Mouse (Mus musculus): ENCODE data around the gene Grik3.
"Not testable (repeated sequence)": the region's sequence is repeated elsewhere in the genome, so short reads cannot be mapped to it uniquely, and the experiment has no call there.

Grik3 gene

DNA sequence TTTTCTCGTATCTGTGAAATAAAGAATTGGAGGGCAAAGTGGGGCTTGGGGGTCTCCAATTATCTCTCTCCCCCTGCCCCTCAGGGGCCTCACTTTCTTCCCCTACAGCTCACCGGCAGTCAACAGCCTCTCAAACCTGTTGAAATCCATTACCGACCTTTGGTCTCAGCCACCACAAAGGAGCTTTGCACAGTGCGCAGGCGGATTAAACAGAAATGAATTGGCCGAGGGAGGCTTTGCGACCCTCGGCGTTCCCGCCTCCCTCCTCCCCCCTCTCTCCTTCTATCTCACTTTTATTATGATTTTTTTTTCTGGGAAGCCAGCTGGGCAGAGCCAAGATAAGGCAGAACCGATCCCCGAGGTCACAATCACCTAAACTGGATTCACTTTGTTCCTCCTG lies 97.1 kb downstream of the Grik3 start:
- DNase-seq (ENCODE audit: low read depth, low spot score), result no peak

DNA sequence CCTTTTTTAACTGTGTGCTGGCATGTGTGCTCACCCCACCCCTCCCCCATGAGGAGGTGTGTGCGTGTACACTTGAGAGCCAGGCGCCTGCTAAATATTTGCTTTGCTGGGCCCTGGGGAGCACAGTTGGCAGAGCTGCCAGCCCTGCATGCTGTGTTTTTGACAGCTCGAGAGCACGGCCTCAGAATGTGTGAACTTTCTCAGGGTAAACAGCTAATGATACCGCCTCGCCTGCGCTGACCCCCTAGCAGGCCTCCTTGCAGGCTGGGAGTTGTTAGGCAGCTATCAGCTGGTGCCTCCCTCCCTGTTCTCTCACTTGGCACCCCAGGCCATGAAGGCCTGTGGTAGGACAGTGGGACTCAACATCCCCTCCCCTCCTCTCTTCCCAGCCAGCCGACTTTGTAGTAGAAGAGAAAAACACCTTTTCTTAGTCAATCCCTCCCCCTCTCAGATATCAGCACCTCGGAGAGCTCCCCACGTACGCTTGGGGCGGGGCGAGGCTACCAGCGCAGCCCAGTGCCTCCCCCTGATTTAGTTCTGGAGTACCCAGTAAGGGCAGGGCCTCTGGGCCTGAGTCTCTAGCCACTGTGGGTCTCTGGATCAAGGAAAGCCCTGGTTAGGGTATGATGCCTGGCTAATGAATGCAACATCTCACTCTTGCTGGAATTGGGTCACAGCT lies 99.9 kb downstream of the Grik3 start:
- no peak for DNase-seq (ENCODE audit: low read depth, low spot score)

DNA sequence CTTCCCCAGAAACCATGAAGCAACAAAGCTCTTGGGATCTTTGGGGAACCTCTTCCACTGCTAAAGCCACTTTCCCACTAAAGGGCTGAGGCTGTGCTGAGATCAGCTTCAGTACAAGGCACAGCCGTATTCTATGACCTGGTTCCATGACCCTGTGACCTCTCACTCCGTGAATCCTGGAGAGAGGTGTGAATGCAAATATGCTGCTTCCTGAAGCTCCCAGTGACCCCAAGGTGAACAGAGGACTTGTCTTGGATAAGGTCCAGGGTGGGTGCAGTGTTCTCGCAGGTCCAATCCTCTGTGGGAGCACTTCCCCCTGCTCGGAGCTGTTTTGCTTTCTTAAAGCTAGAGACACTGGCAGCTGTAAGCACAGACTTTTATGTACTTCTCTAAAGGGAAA lies 102.2 kb downstream of the Grik3 start:
- no peak for DNase-seq (ENCODE audit: low read depth, low spot score)

DNA sequence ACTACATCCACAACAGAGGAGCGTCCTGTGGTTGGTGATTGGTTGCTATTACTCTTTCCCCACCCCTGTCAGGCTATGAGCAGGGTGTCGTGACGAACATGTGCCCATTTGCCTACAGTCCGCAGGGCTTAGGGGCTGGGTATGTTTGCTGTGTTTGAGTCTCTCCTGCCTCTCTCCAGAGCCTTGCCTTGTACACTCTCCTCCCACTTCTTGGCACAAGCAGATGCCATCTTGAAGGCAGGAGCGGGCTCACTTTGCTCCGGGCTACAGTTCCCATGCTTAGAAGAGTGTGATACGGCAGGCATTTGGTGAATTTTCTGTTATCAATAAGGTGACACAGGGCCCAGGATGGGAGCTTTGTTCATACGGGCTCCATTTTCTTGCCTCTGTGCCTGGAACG lies 104.5 kb downstream of the Grik3 start:
- DNase-seq (ENCODE audit: low read depth, low spot score), result no peak

DNA sequence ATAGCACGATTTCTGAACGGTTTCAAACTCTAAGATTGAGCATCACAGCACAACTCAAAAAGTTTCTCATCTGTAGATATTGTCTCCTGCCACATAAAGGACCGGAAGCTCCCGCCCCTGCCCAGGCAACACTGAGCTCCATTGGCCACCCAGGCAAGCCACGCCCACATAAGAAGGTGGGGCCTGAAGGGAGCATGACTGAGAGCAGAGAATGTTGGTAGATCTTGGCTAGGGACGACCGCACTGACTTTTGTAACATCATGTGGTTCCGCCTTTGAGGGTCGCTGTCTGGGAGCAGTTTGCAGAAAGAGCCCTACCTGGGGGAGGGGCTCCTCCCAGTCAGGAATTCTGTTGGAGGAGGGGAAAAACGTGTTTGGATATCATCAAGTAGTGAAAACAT lies 108.2 kb downstream of the Grik3 start:
- no peak for DNase-seq (ENCODE audit: low read depth, low spot score)

DNA sequence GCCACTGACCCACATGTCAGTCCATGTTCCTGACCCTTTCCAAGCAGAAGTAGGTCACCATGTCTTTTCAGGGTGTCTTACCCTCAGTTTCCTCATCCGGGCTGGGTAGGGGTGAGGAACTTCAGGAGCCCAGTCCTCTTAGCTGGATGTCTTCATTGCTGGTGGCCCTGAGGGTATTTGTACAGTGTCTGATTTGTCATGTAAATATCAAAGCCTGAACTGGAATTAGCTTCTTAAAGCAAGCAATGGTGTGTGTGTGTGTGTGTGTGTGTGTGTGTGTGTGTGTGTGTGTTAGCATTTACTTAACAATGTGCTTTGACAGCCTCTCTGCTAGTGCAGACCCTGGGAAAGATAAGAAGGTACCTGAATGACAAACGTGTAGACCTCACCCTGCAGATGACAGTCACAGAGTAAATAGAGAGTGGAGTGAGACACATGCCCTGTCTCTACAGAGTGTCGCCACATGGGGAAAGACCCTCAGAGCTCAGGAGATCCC lies 109.1 kb downstream of the Grik3 start:
- DNase-seq (ENCODE audit: low read depth, low spot score), result no peak

DNA sequence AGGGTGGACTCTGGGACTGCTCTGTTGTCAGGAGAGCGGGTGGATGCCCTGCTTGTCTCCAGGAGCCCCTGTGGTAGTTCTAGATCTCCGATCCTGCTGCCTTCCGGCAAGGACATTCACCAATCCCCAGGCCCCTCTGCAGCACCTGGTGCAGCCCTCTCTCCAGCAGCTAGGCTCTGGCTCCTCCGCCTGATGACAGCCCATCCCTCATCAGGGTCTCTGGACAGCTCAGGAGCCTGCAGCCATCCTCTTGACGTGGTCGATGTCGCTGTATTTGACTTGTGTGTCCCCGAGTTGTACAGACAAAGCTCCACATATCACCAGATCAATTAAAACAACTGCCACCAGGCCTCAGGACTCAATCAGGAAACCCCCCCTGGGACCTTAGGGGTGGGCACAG lies 110.1 kb downstream of the Grik3 start:
- DNase-seq (ENCODE audit: low read depth, low spot score), result no peak

DNA sequence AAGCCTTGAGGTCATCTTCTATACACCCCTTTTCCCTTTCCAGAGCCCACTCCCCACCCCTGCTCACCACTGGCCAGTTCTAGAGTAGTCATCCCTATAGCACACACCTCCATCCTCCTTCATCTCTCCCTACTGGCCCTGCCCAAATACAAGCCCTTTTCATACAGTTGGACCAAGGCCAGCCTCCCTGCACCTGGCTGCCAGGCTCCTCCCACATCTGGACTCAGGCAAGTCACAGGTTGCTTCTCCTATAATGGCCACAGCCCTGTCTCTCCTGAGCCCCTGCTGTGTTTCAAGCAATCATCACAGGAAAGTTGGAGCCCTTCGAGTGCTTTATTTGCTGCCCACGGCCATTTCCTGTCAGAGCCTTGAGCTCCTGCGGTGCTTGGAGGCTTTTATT lies 110.8 kb downstream of the Grik3 start:
- no peak for DNase-seq (ENCODE audit: low read depth, low spot score)

DNA sequence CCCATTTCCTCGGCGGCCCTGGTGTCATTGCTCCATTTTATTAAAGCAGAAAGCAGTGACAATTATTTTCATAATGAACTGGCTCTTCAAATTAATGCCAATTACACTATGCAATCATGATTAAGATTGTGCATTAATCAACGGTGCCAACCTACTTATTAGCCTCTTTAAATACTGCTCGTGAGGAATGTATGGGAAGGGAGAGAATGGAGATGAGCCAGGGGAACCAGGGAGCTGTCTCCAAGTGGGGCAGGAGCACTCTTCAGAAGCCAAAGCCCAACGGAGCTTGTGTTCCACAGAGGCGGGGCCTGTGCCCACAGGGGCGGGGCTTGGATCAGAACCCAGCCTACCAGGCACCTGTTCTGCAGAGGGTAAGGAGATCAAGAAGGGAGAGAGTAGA lies 114.0 kb downstream of the Grik3 start:
- DNase-seq (ENCODE audit: low read depth, low spot score), result no peak

DNA sequence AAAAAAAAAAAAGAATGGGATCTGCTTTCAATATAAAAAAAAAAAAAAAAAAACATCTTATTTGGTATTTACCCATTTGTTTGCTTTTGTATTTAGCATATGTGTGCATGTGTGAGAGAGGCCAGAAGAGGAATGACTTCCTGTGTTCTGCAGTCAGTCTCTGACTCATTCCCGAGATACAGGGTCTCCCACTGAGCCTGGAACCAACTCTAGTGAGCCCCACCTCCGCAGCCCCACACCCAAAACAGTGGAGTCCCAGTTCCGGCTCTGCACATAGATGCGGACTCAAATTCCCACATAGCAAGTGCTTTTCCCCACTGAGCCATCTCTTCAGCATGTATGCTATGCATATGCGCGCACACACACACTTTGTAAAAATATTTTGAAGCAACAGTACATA lies 115.6 kb downstream of the Grik3 start:
- no peak for DNase-seq (ENCODE audit: low read depth, low spot score)

DNA sequence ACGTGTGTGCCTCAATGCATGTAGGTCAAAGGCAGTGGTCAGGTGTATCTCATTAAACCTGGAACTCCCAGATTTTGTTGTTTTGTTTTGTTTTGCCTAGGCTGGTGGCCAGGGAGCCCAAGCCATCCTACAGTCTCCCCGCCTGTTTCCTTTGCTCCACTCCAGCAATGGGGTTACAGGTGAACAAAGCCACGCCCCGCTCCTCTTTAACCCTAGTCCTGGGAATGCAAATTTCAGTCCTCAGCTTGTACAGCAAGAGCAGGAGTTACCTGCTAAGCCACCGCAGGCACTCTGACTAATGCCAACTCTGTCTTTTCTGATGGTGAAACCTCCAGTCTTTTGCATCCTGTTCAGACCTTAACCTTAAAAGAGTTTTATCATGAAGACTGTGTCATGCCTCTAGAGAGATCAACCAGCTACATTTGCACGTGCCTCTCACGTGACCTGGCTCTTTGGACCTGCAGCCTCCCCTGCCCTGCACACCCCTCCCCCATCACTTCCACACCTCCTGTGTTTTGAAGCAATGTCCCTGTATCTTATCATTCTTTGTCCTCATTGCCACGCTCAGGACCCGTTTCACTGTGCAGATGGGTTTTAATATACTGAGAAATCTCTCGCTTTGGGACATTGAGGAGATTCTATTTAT lies 117.0 kb downstream of the Grik3 start:
- DNase-seq (ENCODE audit: low read depth, low spot score), result no peak

DNA sequence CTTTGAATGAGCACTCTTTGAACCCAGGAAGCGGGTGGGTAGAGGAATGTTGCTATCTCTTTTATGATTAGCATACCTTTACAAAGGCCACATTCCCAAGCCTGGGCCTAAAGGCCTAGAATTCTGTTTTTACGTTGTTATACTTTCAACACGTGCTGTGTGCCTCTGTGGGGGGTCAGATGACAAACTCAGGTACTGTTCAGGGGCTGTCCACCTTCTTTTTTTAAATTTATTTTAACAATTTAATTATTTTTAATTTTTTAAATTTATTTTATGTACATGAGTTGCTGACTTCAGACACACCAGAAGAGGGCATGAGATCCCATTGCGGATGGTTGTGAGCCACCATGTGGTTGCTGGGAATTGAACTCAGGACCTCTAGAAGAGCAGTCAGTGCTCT lies 118.4 kb downstream of the Grik3 start:
- DNase-seq (ENCODE audit: low read depth, low spot score), result not testable (repeated sequence)

DNA sequence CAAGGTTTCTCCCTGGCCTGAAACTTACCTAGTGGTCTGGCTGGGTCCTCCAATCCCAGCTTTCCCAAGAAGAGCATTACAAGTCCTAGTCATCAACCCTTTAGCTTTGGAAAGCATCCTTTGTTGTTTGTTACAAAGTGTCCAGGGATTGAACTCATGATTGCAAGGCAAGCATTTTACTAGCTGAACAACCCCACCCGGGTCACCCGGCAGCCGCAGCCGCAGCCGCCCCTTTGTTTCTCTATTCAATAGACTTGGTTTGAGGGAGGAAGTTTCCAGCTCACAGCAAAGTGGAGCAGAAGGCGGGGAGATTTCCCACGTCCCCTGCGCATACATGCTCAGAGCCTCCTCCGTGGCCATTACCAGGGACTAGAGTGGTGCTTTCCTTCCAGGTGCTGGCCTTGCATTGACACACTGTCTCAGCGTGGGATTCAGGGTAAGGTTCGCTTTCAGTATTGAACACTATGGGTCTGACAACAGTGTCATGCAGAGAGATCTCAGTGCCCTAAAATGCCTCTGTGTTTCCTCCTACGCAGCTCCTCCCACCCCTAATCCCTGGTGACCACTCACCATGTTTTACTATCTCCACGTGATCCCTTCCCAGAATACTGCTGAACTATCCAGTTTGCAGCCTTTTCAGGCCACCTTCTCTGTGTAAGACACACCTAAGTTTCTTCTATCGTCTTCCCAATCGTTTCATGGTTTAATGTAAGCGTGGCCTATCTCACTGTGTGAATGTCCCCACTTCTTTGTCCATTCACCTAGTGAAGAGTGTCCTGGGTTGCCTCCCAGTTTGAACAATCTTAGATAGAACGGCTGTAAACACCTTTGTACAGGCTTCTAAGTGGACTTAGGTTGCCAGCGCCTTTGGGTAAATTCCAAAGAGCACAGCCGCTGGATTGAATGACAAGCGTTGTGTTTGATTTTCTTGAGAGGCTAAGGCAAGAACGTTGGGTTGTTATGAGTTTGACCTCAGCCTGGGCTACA lies 119.1 kb downstream of the Grik3 start:
- DNase-seq (ENCODE audit: low read depth, low spot score), result no peak

DNA sequence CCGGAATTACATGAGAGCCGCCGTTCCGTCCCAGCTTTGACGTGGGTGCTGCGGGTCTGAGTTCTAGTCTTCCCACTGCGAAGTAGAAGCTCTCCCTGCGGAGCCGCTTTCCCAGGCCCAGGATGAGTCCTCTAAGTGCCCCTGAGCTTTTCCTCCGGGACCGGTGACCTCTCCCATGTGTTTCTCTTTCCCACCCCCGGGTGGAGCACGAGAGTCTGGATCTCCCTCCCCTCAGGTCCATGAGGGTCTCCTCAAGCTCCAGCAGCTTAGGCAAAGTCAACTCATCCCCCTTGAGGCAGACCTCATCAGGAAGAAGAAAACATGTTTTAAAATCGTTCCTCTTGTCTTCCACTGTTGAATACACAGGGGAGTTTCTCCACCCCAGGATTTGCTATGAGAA lies 127.4 kb downstream of the Grik3 start:
- no peak for DNase-seq (ENCODE audit: low read depth, low spot score)

DNA sequence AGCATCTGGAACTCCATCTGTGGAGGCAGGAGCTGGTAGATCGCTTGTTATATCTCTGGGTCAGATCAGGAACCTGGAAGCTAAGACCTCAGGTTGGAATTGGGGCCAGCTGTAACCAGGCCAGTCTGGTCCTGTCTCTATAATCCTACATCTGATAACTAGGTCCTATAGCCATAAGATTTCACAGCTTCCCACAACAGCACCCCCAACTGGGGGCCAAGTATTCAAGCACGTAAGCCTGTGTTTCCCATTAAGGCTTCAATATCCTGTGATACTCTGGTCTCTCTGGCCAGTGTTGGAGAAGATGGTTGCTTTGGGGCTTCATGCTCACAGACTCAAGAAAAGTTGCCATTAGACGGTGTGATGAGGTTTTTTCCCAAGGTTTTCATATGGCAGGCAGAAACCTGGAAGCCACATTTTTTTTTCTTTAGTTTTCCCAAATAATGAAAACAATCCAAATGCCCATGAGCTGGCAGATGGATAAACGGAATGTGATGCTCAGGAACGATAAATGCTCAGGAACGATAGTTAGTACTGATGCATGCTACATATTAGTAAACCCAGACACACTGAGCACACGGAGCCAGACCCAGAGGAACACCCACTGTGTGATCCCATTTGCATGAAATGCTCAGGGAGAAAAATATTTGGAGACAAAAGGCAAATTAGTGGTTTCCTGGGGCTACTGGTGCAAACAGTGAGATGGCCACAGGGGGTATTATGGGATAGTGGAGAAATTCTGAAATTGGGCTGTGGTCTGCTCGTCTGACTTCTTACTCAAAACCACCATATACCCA lies 128.2 kb downstream of the Grik3 start:
- DNase-seq (ENCODE audit: low read depth, low spot score), result no peak

DNA sequence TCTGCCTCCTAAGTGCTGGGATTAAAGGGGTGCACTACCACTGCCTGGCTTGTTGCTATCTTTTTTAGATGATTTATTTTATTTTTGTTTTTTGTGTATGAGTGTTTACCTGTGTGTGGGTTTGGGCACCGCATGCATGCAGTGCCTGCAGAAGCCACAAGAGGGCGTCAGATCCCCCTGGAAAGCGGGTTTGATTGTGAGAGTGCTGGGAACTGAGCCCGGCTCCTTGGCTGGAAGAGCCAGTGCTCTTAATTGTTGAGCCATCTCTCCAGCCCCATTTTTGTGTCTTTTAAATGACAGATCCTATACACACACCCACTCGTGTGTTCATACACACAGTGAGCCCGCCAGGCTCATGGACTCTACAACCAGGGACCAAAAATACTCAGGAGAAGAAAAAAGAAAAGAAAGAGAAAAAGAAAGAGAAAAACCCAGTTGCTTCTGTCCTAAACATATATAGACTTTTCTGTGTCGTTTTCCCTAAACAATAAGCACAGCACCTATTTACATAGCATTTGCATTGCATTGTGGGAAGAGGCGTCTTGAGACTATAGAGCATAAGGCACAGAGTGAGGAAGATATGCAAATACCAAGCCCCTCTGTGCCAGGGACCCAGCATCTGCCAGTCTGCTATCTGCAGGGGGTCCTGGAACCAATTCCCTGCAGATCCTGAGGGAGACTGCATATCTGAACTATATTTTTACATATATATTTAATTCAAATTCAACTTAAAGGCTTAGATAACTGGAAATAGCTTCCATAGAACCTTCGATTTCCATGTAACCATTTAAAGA lies 134.6 kb downstream of the Grik3 start:
- no peak for DNase-seq (ENCODE audit: low read depth, low spot score)

DNA sequence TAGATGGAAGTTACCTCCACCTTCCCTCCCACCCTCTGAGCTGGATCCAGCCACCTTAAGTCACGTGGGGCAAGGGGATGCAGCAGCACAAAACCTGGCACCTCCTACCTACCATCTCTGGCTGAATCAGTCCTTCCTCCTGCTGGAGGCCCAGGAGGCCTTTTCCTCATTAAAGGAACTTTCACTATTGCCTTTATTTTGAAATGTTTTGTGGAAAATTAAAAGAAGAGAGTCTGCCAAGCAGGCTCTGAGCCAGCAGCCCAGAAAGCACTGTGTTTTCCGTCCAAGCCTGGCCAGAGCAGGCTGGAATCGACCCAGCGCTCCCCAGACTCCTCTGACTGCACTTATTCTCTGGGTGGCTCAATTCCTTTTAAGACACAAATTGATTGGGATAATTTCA lies 139.0 kb downstream of the Grik3 start:
- no peak for DNase-seq (ENCODE audit: low read depth, low spot score)

DNA sequence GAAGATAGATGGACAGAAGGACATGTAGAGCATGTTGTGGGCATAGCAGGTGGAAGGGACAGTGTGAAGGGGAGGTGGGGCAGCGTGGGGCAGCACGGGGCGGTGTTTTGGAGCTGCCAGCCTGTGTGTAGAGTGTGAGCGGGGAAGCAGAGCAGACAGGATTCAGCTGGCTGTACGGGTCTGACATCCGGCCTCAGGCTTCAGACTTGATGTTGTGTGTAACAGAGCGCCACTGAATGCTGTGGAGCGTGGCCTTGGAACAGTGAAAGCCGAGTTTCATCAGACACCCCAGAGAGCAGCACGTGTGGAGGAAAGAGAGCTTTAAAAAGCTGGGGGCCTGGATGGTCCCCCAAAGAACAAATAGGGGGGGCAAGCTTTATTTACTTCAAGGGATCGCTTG lies 144.5 kb downstream of the Grik3 start:
- DNase-seq (ENCODE audit: low read depth, low spot score), result no peak

DNA sequence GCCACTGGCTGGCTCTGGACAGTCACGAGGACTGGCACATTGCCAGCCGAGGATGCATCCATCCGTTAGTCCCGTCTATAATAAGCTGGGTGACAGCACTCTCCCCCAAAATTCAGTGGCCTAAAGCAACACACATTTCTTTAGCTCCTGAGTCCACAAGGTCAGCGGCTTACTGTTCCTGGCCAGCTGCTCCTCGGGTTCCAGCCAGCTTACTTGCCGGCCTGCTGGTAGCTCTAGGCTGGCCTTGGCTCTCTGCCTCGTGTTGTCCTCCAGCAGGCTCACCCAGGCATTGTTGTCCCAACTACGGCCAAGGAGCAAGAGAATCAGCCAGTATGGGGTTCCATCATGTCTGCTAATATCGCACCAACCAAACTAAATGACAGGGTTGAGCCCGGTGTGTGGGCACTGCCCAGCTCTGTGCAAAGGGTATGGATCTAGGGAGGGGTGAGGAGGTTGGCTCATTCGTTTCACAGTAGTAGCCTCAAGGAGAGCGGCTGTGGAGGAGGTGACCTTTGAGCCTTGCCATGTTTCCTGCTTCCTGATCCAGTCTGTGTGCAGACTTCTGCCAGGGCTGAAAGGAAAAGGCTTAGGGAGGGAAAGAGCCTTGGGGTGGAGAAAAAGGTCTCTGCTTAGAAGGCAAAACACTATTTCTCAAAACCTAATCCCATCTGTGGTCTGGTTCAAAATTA lies 146.3 kb downstream of the Grik3 start:
- DNase-seq (ENCODE audit: low read depth, low spot score), result no peak

DNA sequence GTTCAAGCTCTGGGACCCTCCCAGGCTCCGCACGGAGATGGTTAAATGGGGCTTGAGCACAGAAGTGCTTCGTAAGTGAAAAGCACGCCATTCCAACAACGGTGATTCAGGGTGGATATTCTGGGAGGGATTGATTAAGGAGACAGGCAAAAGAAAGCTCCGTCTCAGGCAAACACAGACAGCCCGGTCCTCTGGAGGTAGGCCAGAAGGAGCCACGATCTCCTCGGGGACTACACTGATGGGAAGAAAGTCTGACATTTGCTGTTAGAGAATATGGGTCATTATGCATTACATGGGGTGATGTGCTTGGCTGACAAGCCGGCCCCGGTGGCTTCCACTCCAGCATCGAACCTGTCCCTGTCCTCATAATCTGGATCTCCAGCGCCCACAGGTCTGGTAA lies 146.9 kb downstream of the Grik3 start:
- DNase-seq (ENCODE audit: low read depth, low spot score), result no peak

Measured in c-Kit-negative CD71-positive TER-119-positive erythroid progenitor cells, embryonic 14.5 days (primary cell).